Mouse (Mus musculus): ENCODE data around the gene Slc35a2.

Slc35a2 gene

DNA sequence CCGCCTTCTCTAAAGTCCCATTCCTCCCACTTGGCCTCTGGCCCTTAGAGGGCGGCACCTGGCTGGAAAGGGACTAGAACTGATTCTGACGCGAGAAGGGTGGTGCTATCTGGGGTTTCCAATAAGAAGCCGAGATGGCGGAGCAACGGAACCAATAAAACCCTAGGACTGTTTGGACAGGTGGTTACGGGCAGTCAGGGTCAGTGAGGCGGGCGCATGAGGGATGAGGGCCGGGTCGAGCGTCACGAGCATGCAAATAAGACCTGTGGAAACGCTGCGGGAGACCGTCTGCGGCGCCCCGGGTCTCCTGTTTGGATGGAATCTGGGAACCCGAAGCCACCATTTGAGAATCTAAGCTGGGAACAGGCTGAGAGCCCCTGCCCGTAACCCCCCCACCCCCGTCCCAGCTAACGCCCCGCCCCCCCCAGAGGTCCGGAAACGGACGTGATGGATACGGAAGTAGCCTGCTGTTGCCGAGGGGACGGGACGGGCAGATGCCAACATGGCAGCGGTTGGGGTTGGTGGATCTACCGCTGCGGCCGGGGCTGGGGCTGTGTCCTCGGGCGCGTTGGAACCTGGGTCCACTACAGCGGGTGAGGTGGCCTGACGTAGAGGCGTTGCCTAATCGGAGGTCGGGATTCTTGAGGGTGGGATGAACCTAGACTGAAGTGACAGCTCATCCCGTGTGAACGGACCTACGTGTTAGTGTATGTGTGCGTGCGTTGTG, at the start of gene Slc35a2:
Slc35a2 (plus strand) TSS at position 188 of the 727 bp plus-strand sequence.
- DNase-seq (ENCODE audit: low spot score): peak; percentile 57

DNA sequence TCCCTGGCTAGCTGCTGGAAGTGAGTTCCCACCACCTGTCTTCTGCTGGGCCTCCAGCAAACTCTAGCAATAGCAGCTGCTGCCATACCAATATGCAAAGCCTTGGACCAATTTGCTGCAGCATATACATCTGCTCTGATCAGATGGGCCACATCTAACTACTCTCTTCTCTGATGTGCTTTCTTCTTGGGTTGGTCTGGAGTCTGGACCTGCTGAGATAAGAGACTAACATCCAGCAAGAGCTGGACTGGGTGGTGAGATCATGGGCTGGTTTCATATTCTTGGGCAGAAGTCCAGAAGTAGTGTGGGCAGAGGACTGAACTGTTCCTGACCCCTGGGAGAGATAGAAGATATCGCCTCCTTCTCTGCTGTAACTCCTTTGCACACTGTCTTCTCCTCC, 46.7 kb upstream of the Slc35a2 start:
- DNase-seq (ENCODE audit: low spot score): no peak

DNA sequence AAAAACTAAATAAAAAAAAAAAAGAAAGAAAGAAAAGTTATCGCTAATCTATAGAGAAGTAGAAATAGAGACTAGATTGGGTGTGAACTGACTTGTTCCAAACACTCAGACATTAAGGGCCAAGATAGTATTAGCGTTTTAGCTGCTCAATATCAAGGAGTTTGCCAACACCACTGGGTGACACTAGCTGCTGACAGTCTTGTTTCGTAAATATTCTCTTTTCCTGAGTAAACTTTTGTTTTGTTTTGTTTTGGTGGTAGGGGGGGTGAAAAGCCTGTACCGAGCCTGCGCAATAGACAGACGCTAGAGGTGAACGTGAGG, 43.0 kb upstream of the Slc35a2 start:
- DNase-seq (ENCODE audit: low spot score): no peak

DNA sequence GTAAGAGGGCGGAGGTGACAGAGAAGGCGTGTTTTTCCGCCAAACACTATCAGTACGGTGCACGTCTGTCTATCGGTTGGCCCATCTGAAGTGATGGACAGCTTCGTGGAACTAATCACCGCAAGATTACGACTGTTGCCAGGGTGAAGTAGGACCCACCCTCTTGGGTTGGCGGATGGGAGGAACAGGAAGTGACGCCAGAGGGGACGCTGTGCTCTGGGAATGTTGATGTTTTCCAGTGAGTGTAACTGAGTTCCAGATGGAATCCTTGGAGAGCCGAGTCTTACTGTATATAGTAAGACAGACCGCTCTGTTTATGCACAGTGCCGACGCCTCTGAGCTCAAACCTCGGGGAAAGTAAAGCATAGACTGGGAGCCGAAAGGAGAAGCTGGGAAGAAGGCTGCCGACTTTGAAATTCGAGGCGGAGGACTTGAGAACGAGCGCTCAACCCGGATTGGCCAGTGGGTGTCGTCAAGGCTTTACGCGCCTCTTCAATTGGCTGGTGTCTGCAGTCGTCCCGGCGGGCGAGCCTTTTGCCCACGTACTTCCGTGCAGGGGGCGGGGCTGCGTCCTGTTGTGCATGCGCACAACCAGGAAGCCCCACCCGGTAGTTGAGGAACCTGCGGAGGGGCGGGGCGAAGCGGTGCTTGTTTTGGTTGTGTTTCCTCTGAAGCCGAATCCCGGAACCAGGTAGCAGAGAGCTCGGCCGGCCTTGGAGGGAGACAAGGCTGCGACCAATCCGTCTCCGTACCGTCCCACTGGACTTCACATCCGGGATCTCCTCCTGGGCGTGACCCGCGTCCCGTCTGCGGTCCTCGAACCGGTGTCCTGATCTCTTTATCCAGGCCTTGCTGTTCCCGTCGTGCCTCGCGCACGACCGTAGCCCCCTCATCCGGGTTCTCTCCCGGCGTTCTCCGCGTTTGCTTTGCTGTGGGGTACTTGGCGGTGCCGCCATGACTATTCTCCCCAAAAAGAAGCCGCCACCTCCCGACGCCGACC, 42.4 kb upstream of the Slc35a2 start, which contains the start of gene Otud5:
Otud5 (plus strand) TSS at position 202 of the 1,000 bp plus-strand sequence.
- peak; percentile 82 for DNase-seq (ENCODE audit: low spot score)

DNA sequence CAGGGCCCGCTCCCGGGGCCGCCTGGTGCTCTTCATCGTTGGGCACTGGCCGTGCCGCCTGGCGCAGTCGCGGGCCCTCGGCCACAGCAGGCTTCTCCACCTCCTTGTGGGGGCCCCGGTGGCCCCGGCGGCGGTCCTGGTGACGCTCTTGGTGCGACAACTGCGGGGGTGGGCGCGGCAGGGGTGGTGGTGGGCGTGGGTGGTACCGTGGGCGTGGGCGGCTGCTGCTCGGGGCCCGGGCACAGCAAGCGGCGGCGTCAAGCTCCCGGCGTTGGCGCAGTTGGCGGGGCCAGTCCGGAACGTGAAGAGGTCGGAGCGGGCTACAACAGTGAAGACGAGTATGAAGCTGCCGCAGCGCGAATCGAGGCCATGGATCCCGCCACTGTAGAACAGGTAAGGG, 41.5 kb upstream of the Slc35a2 start:
- DNase-seq (ENCODE audit: low spot score): no peak

DNA sequence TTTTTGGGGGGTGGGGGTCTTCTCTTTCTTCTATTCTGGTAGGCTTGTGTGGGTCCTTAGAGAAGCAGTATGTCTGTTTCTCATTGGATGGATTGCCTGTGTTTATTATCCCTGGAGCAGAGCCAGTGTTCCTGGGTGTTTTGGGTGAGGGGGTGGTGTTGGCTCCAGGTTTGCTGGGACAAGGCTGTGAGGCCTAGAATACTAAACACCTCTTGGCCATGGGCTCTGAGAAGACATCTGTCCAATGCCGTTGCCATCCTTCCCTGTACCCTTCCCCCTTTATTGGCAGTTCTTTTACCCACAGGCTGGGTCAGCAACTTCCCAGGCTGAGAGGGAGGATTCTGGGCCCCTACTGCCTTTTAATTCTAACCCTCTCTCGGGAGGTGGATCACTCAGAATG, 36.0 kb upstream of the Slc35a2 start:
- no peak for DNase-seq (ENCODE audit: low spot score)

DNA sequence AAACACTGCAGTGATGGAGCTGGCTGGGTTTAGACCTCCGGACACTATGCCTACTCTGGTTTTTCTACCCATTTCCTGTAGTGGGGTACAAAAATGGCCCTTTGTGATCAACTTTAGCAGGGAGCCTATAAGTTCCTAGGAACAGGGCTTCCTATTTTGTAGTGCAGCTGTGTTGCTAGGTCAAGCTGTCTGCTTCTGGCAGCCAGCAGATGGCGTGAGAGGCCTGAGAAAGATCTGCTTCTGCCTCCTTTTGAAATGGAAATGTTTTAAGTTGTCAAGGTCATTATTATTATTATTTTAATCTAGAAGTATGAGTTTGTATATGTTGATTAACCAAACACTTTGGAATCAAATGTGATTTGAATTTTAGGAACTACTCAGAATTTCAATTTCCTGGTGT, 29.2 kb upstream of the Slc35a2 start:
- DNase-seq (ENCODE audit: low spot score): peak; percentile 8

DNA sequence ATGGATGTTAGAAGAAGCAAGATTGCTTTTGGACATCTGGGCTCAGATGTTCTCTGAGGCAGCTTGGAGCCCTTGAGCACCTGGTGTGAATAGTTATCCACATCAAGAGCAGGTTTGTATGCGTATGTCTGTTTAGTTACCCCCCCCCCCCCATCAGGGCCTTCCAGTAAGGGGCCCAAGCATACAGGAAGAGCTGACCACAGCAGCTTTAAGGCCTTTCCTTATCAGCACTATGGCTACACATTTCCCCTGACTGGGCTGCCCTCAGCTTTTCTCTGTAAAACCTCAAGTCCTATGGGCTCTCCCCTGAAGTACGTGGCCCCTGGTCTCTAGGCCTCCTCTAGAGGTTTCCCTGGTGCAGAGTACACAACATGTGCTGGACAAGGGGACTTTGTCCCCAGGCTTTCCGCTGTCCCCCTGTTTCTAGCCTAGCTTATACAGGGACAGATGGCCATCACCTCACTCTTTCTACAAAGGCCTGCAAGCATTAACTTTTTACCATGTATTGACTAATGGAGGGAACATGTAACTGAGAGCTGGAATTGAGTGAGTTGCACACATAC, 24.6 kb upstream of the Slc35a2 start:
- DNase-seq (ENCODE audit: low spot score): no peak

DNA sequence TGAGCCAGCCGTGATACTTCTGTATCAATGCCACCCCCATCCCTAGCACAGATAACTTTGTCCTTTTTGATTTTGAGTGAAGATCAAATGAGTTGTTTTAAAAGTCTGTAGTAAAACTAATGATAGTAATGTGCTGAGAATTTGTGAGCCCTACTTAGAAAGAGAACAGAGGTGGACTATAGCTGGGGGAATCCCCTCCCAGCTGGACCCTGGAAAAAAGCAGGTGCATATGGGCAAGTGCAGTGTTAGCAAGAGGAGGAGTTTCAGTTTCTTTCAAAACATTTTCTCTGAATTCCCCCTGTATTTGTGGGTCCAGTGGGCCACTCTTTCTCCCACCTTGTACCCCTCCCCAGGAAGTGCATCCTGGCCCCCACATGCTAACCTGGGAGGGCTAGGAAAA, 20.6 kb upstream of the Slc35a2 start:
- no peak for DNase-seq (ENCODE audit: low spot score)

DNA sequence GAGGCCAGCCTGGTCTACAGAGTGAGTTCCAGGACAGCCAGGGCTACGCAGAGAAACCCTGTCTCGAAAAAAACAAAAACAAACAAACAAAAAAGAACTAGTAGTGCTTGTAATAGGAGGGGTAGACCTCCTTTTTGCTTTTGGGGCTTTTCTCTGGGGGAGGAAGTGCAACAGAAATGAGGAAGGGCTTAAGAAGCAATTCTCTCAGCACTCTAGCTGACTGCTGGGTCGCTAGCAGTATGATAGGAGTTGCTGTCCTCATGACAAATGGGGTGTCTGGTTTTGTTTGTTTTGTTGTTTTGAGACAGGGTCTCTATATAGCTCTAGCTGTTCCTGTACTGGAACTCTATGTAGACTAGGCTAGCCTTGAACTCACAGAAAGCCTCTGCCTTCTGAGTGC, 19.3 kb upstream of the Slc35a2 start:
- DNase-seq (ENCODE audit: low spot score): no peak

DNA sequence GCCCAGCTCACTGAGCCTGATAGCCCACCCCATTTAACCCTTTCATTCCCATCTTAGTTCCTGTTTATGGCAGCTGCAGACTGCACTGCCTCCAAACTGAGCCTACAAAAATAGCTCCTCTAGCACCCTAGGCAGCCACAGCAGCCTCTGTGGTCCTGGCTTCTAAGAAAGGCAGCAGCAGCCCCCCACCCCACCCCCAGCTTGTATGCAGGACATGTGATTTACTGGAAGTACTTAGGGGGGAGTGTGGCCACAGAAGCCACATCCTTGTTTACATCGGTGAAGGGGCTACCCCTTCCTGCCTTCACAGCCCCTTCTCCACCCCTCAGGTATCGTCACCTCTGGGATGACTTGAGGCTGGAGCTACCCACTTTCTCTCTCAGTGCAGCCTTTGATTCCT, 18.5 kb upstream of the Slc35a2 start:
- DNase-seq (ENCODE audit: low spot score): no peak

DNA sequence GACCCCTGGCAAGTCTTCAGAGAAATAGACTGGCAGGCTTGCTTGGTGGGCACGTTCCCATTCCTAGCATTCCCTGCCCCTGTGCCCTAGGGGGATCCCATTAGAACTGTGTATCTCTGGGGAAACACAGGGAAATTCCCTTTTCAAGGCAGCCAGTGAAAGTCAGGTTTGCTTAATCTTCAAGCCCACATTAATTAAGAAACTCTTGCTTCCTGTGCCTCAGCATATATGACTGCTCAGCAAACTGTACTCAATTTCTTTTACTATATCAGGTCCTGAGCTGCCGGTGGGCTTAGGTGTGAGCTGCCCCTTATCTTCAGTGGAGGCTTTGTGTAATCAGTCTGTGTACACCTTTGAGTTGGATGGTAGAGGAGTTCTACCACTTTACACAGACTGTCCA, 18.0 kb upstream of the Slc35a2 start:
- no peak for DNase-seq (ENCODE audit: low spot score)

DNA sequence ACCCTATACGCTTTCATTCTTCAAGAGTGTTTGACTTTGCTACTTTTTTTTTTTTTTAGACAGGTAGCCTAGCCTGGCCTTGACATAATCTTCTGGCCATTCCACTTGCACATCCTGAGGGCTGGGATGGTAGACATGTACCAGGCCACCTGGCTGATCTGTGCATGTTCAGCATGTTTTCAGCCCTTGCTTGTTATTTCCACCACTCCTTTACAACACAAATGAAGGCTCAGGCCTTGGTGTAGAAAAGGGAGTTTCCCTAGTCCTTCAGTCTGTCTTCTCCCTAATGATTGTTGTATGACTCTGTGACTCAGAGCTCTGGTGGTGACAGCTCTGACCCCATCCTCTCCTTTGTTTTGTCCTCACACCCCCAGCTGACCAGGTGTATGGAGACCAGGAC, 16.7 kb upstream of the Slc35a2 start:
- DNase-seq (ENCODE audit: low spot score): no peak

DNA sequence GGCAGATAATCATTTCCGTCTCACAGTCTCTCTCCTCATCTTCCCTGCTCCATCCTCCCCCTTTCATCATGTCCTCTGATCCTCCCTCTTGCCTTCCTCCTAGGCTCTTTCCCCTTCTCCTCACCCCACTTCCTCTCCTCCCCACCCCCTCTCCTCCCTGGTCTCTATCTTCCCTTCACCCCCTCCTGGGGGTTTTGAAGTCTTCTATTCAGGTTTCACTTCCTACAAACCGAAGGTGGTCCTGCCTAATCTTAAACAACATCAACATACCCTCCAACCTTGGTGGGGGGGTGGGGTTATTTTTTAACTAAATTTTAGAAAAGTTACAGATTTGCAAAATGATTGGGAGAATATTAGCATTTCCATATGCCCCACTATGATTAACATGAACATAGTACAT, 15.3 kb upstream of the Slc35a2 start:
- DNase-seq (ENCODE audit: low spot score): no peak

DNA sequence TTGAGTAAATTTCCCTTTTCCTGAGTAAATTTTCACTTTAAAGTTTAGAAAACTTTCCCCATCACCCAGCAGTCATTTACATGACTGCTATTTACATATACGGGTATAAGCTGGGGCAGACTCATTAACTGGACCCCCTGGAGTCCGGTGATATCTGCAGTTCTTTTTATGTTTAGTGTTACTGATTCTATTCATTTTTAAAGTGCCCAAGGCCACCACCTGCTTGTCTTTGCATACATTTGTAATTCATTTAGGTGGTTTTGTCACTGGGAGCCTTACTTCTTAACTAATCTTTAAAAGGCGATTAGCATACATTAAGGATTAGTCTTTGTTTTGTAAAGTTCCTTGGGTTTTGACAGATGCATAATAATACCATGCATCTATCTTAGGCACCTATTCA, 14.0 kb upstream of the Slc35a2 start:
- no peak for DNase-seq (ENCODE audit: low spot score)

DNA sequence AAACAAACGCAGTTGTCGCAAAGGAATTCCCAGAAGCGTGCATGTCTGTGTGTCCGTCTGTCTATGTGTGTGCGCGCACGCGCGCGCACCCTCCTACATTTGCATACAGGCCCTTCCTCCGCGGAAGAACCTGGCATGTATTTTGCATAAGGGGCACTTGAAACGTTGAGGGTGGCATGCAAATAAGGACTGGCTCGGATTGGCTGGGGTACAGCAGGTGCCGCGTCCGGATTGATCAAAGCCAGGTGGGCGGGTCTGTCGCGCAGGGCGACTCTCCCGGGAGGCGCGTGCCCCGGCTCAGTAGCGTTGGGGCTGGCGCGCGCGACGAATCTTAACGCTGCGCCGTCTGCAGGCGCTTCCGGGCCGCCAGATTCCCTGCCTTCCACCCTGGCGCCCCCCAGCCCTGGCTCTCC, 5.8 kb upstream of the Slc35a2 start, which contains the start of gene Pim2:
Pim2 (plus strand) TSS at position 256 of the 413 bp plus-strand sequence.
- DNase-seq (ENCODE audit: low spot score): peak; percentile 49

DNA sequence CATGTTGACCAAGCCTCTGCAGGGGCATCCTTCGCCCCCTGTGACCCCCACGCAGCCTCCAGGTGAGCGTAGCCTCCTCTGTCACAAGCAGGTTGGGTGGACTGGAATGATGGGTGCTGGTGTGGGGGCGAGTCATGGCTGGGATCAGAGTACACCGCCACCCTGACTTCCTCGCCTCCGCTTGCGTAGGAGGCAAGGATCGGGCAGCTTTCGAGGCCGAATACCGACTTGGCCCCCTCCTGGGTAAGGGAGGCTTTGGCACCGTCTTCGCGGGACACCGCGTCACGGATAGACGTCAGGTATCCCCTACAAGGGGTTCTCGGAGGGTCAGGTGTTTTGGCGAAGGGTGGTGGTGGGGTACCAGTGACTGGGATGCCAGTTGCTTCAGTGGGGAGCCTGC, 5.3 kb upstream of the Slc35a2 start:
- no peak for DNase-seq (ENCODE audit: low spot score)

DNA sequence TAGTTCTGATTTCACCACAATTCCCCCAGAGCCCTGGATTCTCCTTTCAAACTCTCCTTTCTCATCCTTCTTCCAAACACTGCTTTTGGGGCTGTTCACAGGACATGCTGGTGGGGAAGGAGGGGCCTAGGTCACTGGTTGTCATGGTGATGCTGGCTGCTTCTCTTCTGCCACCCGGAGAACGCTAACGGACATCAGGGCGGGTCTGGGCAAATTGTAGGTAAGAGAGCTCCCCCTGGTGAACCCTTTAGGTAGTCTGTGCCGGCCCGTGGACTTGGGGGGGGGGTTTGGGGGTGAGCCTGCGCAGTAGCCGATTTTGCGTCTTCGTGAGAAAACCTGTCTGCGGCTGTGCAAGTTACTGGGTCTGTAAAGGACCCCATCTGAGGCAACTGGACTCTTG, 4.0 kb upstream of the Slc35a2 start:
- DNase-seq (ENCODE audit: low spot score): peak; percentile 23

DNA sequence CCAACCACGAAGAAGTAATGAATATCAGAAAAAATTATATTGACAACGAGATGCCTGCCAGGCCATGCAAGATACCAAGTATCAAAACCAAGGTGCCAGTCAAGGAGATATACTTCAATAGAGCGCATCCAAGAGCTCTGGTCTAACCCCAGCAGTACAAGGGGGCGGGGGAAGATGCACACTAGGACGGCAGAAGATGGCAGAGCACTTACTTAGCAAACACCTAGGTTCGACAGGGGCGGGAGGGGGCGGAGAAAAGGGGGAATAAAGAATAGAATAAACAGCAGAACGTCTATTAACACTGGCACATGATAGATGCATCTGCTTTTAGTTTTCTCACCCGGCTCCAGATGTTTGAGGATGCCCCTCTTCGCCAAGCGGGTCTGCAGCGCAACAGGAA, 14.4 kb downstream of the Slc35a2 start:
- no peak for DNase-seq (ENCODE audit: low spot score)

DNA sequence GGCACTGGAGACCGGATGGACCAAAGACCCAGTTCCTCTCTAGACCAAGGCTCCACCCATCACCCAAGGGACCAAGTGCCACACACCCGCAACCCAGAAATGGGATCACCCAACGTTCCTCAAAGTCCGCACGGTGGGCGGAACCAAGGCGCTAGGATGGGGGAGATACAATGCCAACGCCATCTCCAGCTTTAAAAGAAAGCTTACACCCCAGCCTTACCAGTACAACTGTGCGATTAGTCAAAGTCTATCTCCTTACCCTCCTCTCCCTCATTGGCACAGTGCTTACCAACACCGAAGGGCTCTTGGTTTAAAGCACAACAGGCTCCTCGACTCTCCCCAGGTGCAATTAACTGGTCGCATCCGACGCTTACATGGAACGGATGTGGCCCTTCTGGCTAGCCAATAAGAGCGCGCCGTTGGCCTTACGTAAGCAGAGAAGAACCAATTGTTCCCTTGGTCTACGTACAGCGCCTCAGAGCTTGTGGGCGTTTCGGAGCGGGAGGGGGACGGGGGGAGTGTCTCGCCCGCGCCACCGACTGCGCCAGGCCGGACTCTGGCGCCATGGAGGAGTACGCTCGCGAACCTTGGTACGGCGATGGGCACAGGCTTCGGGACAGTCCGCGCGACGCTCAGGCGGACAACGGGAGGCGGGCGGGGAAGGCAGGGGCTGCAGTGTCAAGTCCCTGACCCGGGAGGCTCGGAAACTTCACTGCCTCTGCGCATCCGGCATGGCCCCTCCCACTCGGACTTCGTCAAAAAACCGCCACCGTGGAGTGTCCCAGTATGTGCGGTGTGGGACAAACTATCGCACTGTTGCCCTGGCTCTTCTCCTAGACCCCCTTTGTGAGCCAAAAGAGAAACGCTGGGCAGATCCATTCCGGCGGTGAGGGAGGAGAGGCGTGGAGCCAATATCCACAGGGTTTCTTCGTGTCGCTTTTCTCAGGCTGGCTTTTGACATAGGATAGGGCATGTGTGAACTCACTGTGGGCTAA, 15.3 kb downstream of the Slc35a2 start, which contains the start of the genes Pqbp1 and Timm17b:
Pqbp1 (minus strand) TSS at position 390 of the 995 bp plus-strand sequence.
Timm17b (plus strand) TSS at position 478 of the 995 bp plus-strand sequence.
- DNase-seq (ENCODE audit: low spot score): peak; percentile 72

DNA sequence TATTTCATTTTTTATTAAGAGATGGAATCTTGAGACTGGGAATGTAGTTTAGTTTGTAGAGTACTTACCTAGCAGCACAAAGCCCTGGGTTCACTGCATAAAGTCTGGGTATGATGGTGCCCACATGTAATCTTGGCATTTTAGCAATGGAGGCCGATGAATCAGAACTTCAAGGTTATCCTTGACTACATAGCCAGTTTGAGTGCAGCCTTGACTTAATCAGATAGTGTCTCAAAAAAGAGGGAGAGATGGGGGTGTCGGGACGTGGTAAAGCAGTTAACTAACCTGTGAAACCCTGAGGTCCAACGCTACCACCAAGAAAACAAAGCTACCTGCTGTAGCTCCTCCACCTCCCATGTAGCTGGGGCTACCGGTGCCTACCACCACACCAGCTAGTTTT, 20.6 kb downstream of the Slc35a2 start:
- DNase-seq (ENCODE audit: low spot score): no peak
